ENCODE assay signal across 8 mouse cellular contexts in the genomic region with DNA sequence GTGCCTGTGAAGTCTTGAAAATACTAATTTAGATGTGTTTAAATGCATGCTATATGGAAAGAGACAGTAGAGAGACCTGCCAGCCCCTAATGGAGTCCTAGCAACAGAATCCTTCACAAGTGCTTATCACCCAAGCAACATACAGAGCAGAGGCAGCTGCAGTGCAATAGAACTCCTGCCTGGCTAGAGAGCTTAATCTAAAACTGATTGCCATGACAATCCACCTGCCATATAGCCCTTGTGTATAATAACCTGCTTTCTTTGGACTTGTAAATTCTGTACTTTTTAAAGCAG.
DNase-seq lines count a peak whose midpoint lies in the region; ATAC-seq and TF ChIP-seq lines count a peak whose summit lies in the region.

No protein-coding gene starts in this region.

- H3K27ac ChIP-seq in kidney, postnatal 0 days, result peak overlapping the region; percentile 16; the same call in 1 of the 2 replicates
- peak overlapping the region; percentile 95 for H3K27ac ChIP-seq in embryonic facial prominence, embryonic 10.5 days (replicated peaks)
- H3K27ac ChIP-seq in intestine, embryonic 16.5 days (ENCODE audit: low read length), result peak overlapping the region; percentile 21
- no peak overlapping the region for H3K27ac ChIP-seq in neural tube, embryonic 12.5 days

- peaks cover 10% of the 10 kb centered on the region; the same call in 1 of the 2 replicates for H3K4me1 ChIP-seq in kidney, postnatal 0 days (replicated peaks; ENCODE audit: insufficient read depth, low read length)
- peaks cover 26% of the 10 kb centered on the region for H3K4me1 ChIP-seq in embryonic facial prominence, embryonic 10.5 days
- no peaks in the 10 kb centered on the region; the same call in 1 of the 2 replicates for H3K4me1 ChIP-seq in intestine, embryonic 16.5 days (ENCODE audit: control insufficient read depth, insufficient read depth, low read length)
- peaks cover 15% of the 10 kb centered on the region for H3K4me1 ChIP-seq in neural tube, embryonic 12.5 days

- H3K36me3 ChIP-seq in kidney, postnatal 0 days (ENCODE audit: insufficient read depth, low read length), result no peaks in the 10 kb centered on the region
- no peaks in the 10 kb centered on the region for H3K36me3 ChIP-seq in embryonic facial prominence, embryonic 10.5 days (replicated peaks)
- H3K36me3 ChIP-seq in intestine, embryonic 16.5 days (ENCODE audit: control insufficient read depth, insufficient read depth, low read length), result no peaks in the 10 kb centered on the region
- H3K36me3 ChIP-seq in neural tube, embryonic 12.5 days, result no peaks in the 10 kb centered on the region

- peak overlapping the region; percentile 77 for H3K4me3 ChIP-seq in kidney, postnatal 0 days (replicated peaks; ENCODE audit: low read depth, low read length)
- peak overlapping the region; percentile 97 for H3K4me3 ChIP-seq in embryonic facial prominence, embryonic 10.5 days
- H3K4me3 ChIP-seq in intestine, embryonic 16.5 days (ENCODE audit: low read length), result peak overlapping the region; percentile 86
- H3K4me3 ChIP-seq in neural tube, embryonic 12.5 days, result peak overlapping the region; percentile 87

- DNase-seq in kidney, postnatal 0 days (ENCODE audit: low spot score), result no peak
- no peak for DNase-seq in kidney, adult 11 months
- no peak for DNase-seq in embryonic facial prominence, embryonic 10.5 days (ENCODE audit: low spot score)
- no peak for DNase-seq in adrenal gland, postnatal 4 days (ENCODE audit: low spot score in 2 of 2)
- DNase-seq in kidney, adult 8-10 months, result no peak
- no peak for DNase-seq in thymus, adult 18-20 months

- ATAC-seq in kidney, postnatal 0 days (replicated peaks; ENCODE audit: low FRiP score, low read depth), result no peak
- peak; percentile 74 for ATAC-seq in intestine, embryonic 16.5 days
- ATAC-seq in neural tube, embryonic 12.5 days (ENCODE audit: low FRiP score, low read depth), result peak; percentile 67

- H3K27me3 ChIP-seq in kidney, postnatal 0 days (ENCODE audit: insufficient read depth, low read length), result no peaks in the 10 kb centered on the region
- H3K27me3 ChIP-seq in embryonic facial prominence, embryonic 10.5 days (replicated peaks; ENCODE audit: low read depth, poor library complexity, severe bottlenecking), result no peaks in the 10 kb centered on the region
- H3K27me3 ChIP-seq in intestine, embryonic 16.5 days (replicated peaks; ENCODE audit: control insufficient read depth, insufficient read depth, low read length), result no peaks in the 10 kb centered on the region
- H3K27me3 ChIP-seq in neural tube, embryonic 12.5 days (replicated peaks), result no peaks in the 10 kb centered on the region

- no peak for TF ChIP-seq CTCF in kidney, postnatal 0 days (IDR thresholded peaks at IDR 0.05; ENCODE audit: low read depth)

- peak overlapping the region; percentile 74; the same call in 1 of the 2 replicates for H3K9ac ChIP-seq in kidney, postnatal 0 days (ENCODE audit: low read depth, low read length)
- no peak overlapping the region for H3K9ac ChIP-seq in intestine, embryonic 16.5 days (ENCODE audit: low read depth, low read length)
- H3K9ac ChIP-seq in neural tube, embryonic 12.5 days, result peak overlapping the region; percentile 86

- H3K4me2 ChIP-seq in kidney, postnatal 0 days (ENCODE audit: low read length), result peak overlapping the region; percentile 94
- H3K4me2 ChIP-seq in intestine, embryonic 16.5 days (ENCODE audit: low read depth, low read length), result peak overlapping the region; percentile 70
- H3K4me2 ChIP-seq in neural tube, embryonic 12.5 days (replicated peaks), result peak overlapping the region; percentile 92

- no peaks in the 10 kb centered on the region for H3K9me3 ChIP-seq in kidney, postnatal 0 days (replicated peaks; ENCODE audit: low read length)
- H3K9me3 ChIP-seq in embryonic facial prominence, embryonic 10.5 days, result no peaks in the 10 kb centered on the region
- H3K9me3 ChIP-seq in intestine, embryonic 16.5 days (ENCODE audit: control insufficient read depth, low read length), result no peaks in the 10 kb centered on the region
- no peaks in the 10 kb centered on the region for H3K9me3 ChIP-seq in neural tube, embryonic 12.5 days
